Mouse (Mus musculus) small intestine, adult 2 months (tissue): ENCODE measurements around the gene Sema4c. TPM values are rescaled to one million over a fixed set of nuclear protein-coding genes. Genes with fewer than 3 reads are reported as not detected.

Source experiments
- H3K27ac ChIP-seq: fragments of 200-500 bp; 2 replicates; pipeline ENCODE4 v1.5.1; 2012; ENCODE audit warnings: low read depth, low read length, control low read depth, inconsistent platforms; ENCODE audit not compliant: insufficient read depth
- H3K27me3 ChIP-seq: fragments of 200-500 bp; 2 replicates; pipeline ENCODE4 v1.6.1; 2012; ENCODE audit warnings: mild to moderate bottlenecking, moderate library complexity, low read length, inconsistent platforms; ENCODE audit not compliant: control insufficient read depth, insufficient read depth
- H3K36me3 ChIP-seq: fragments of 200-500 bp; 2 replicates; pipeline ENCODE4 v1.6.1; 2012; ENCODE audit warnings: mild to moderate bottlenecking, low read length, control low read depth, inconsistent platforms; ENCODE audit not compliant: control insufficient read depth, insufficient read depth
- H3K4me1 ChIP-seq: fragments of 200-500 bp; 2 replicates; pipeline ENCODE4 v1.6.1; 2012; ENCODE audit warnings: low read length, inconsistent platforms, mixed read lengths; ENCODE audit not compliant: control insufficient read depth, insufficient read depth, insufficient read length
- H3K4me3 ChIP-seq: fragments of 200-500 bp; 2 replicates; pipeline ENCODE4 v1.5.1; 2012; ENCODE audit warnings: low read depth, mild to moderate bottlenecking, control low read depth, inconsistent platforms, low read length, moderate library complexity
- CTCF ChIP-seq: fragments of 200-500 bp; IDR thresholded peaks from 2 replicates; pipeline ENCODE4 v1.5.1; 2012; ENCODE audit warnings: low read depth, mild to moderate bottlenecking, control low read depth, inconsistent platforms, low read length, moderate library complexity, mixed read lengths; ENCODE audit not compliant: insufficient replicate concordance, insufficient read length; ENCODE audit errors: extremely low read depth
- POLR2A ChIP-seq: fragments of 200-500 bp; IDR thresholded peaks from 2 replicates; pipeline ENCODE4 v1.6.1; 2012; ENCODE audit warnings: low read depth, mild to moderate bottlenecking, control low read depth, inconsistent platforms, low read length, moderate library complexity
- WGBS: fragments of 180-500 bp; shearing (Covaris S2); methylation state at CpG from one replicate; pipeline ENCODE4 v1.1.7; 2018; 5-methylcytosine and 5-hydroxymethylcytosine counted together
- polyA plus RNA-seq: library from polyadenylated mRNA; depleted of rRNA; stranded (reverse); fragments of >200 nt; gene quantifications from 2 replicates; pipeline ENCODE4 v1.2.3, GENCODE M21; 2012

The Sema4c gene
- polyA plus RNA-seq, 1 experiment: 6.0 TPM

DNA sequence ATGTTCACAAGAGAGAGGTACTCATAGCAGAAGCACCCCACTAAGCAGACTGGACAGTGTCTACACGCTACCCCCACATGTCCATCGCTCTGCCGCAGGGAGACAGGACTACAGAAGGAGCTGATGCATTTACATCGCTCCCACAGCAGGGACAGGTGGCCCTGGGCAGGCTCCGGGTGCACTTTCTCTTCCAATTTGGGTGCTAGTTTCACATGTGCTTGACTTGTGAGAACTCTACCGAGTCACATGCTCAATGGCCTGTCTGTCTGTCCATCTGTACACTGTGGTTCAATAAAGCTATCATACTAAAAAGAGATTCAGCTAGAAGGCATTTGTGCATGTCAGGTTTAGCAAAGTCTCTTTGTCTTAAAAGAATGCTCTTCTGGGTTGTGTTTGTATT, 29.7 kb upstream of the Sema4c start:
- H3K4me1 ChIP-seq: peaks cover 13% of the 10 kb centered on the region
- TF ChIP-seq CTCF (no peak), POLR2A (no peak)
- peak overlapping the region; percentile 65; the same call in 1 of the 2 replicates for H3K27ac ChIP-seq
- 91% methylated on average over 6 of the region's 6 CpGs for WGBS
- H3K4me3 ChIP-seq: no peak overlapping the region
- no peaks in the 10 kb centered on the region for H3K36me3 ChIP-seq
- H3K27me3 ChIP-seq: no peaks in the 10 kb centered on the region

- H3K27me3 ChIP-seq: no peaks in the 10 kb centered on the region
- H3K36me3 ChIP-seq: no peaks in the 10 kb centered on the region
- peaks cover 13% of the 10 kb centered on the region for H3K4me1 ChIP-seq
- H3K4me3 ChIP-seq: no peak overlapping the region
- H3K27ac ChIP-seq: no peak overlapping the region
- 90% methylated on average over 4 of the region's 4 CpGs for WGBS
- TF ChIP-seq CTCF: no peak
- no peak for TF ChIP-seq POLR2A
These were observed 28.1 kb upstream of the Sema4c start for GRCm38 (mm10) chr1:36586288-36586687.

GRCm38 (mm10) chr1:36583408-36584116, 25.4 kb upstream of the Sema4c start:
- 66% methylated on average over 8 of the region's 8 CpGs for WGBS
- no peaks in the 10 kb centered on the region for H3K27me3 ChIP-seq
- no peaks in the 10 kb centered on the region for H3K36me3 ChIP-seq
- H3K4me3 ChIP-seq: no peak overlapping the region
- peaks cover 15% of the 10 kb centered on the region for H3K4me1 ChIP-seq
- no peak overlapping the region for H3K27ac ChIP-seq
- TF ChIP-seq CTCF (no peak), POLR2A (no peak)

DNA sequence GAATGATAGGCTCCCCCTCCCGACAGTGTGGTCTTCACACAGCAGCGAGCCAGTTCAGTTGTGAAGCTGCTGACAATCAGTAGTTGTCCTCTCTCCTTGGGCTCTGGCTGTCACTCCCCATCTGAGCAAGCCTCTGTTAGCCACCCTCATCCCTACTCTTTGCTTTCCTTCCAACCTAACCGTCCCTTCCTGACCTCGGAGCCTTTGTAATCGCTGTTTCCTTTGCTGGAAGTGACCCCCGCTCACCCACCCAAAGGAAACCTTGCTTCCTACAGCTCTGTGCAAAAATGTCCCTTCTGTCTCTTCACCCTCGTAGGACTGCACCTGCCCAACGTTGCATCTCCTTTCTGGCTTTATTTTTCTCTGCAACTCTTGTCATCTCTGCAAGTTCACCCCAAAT, 24.1 kb upstream of the Sema4c start:
- TF ChIP-seq POLR2A: no peak
- TF ChIP-seq CTCF: no peak
- Histone ChIP-seq H3K4me3 (no peak overlapping the region), H3K4me1 (peaks cover 27% of the 10 kb centered on the region), H3K27ac (no peak overlapping the region), H3K36me3 (no peaks in the 10 kb centered on the region), H3K27me3 (no peaks in the 10 kb centered on the region)
- WGBS: 88% methylated on average over 8 of the region's 8 CpGs

- no peak overlapping the region for H3K4me3 ChIP-seq
- WGBS: 74% methylated on average over 5 of the region's 5 CpGs
- H3K36me3 ChIP-seq: no peaks in the 10 kb centered on the region
- H3K27me3 ChIP-seq: no peaks in the 10 kb centered on the region
- TF ChIP-seq POLR2A: no peak
- TF ChIP-seq CTCF: no peak
- H3K4me1 ChIP-seq: peaks cover 34% of the 10 kb centered on the region
- peak overlapping the region; percentile 48; the same call in 1 of the 2 replicates for H3K27ac ChIP-seq
These were observed 23.1 kb upstream of the Sema4c start for GRCm38 (mm10) chr1:36581260-36581659.

GRCm38 (mm10) chr1:36580384-36581207, 22.4 kb upstream of the Sema4c start:
- Histone ChIP-seq H3K27me3 (no peaks in the 10 kb centered on the region), H3K4me3 (peak overlapping the region; percentile 34), H3K36me3 (no peaks in the 10 kb centered on the region), H3K4me1 (peaks cover 34% of the 10 kb centered on the region), H3K27ac (peak overlapping the region; percentile 48)
- WGBS: 8% methylated on average over 17 of the region's 17 CpGs
- TF ChIP-seq CTCF (no peak), POLR2A (no peak)

DNA sequence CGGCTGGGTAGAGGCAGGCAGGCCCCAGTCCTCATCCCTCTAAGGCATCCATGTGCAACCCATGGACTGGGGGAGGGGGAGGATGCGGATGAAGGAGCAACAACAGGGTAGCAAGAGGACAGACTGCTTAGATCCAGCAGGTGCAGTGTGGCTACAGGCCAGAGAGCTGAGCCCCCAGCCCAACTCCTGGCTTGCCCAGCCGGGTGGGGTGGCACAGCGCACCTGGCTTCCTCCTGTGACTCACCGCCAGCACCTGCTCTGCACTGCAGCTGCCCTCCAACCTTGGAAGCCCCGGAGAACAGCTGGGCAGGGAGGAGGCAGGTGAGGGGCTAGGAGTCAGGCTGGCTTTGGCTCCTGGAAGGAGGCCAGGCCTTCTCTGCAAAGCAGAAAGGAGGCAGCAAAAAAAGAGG, 21.8 kb upstream of the Sema4c start:
- Histone ChIP-seq H3K4me1 (peaks cover 34% of the 10 kb centered on the region), H3K27me3 (no peaks in the 10 kb centered on the region), H3K27ac (peak overlapping the region; percentile 48), H3K4me3 (no peak overlapping the region), H3K36me3 (no peaks in the 10 kb centered on the region)
- TF ChIP-seq POLR2A (no peak), CTCF (no peak)
- WGBS: 17% methylated on average over 6 of the region's 6 CpGs
